ENCODE assay signal across 9 mouse cellular contexts in genomic region chr4:55013563-55014248, GRCm38 (mm10).
DNase-seq lines count a peak whose midpoint lies in the region; ATAC-seq and TF ChIP-seq lines count a peak whose summit lies in the region.
"Had no signal": no experiment of that assay in that cellular context is flagged by ENCODE, and none has a peak within 500 bp of the region (broad histone marks: within the 10 kb centered on the region; RNA-seq: fewer than 3 reads in every experiment).

No protein-coding gene starts in this region.

- intact Hi-C loops in gastrocnemius, adult 2 months (cut with DNase I) = no loop called here

- H3K27ac ChIP-seq in gastrocnemius, adult 2 months = no peak overlapping the region
- H3K27ac ChIP-seq: midbrain, embryonic 12.5 days had no signal

- TF ChIP-seq CTCF in gastrocnemius, adult 2 months (IDR thresholded peaks at IDR 0.05) = no peak
- TF ChIP-seq CTCF in brain, embryonic 14.5 days (IDR thresholded peaks at IDR 0.05; ENCODE audit: borderline replicate concordance, extremely low read depth, insufficient read depth, insufficient read length) = no peak

- no peak for TF ChIP-seq POLR2A in brain, embryonic 14.5 days (IDR thresholded peaks at IDR 0.05; ENCODE audit: borderline replicate concordance, extremely low read depth, insufficient read depth, insufficient read length, poor library complexity, severe bottlenecking)

- peak; percentile 53 for DNase-seq in gastrocnemius, adult 2 months
- no peak for DNase-seq in gastrocnemius, adult 8-10 months (ENCODE audit: low spot score in 2 of 2)
- peak; percentile 41 for DNase-seq in brain, embryonic 14.5 days (ENCODE audit: low read depth)
- DNase-seq in kidney, postnatal 14 days = peak; percentile 43
- DNase-seq in lung, postnatal 10 days = peak; percentile 64
- no peak for DNase-seq in natural killer cell, adult 2 months (ENCODE audit: low spot score in 2 of 2)

- no peak overlapping the region for H3K4me3 ChIP-seq in gastrocnemius, adult 2 months
- H3K4me3 ChIP-seq: midbrain, embryonic 12.5 days had no signal

- no peak for ATAC-seq in megakaryocyte, adult 5-6 weeks (ENCODE audit: poor library complexity, severe bottlenecking)
- ATAC-seq in cerebellum, adult (ENCODE audit: insufficient number of reproducible peaks, low FRiP score, low TSS enrichment) = no peak

Comparison
In these comparisons a context has a peak if more than half of its experiments do, and no peak if none do; other contexts are left out.
1. DNase-seq: peak in gastrocnemius, adult 2 months (single experiment), brain, embryonic 14.5 days (single experiment), kidney, postnatal 14 days (single experiment) and lung, postnatal 10 days (single experiment); none in gastrocnemius, adult 8-10 months (0 of 2) and natural killer cell, adult 2 months (0 of 2).